Mouse (Mus musculus) retina, embryonic 14.5 days (tissue): Measurements from ENCODE around the gene Clec18a.
"Not testable (repeated sequence)": the region's sequence is repeated elsewhere in the genome, so short reads cannot be mapped to it uniquely, and the experiment has no call there.

Source experiments
- DNase-seq: peaks from one replicate; pipeline ENCODE4 v3.0.0-alpha.2; 2015; ENCODE audit warnings: low spot score

Gene Clec18a

GRCm38 (mm10) chr8:111092326-111092725, at the start of gene Clec18a:
Clec18a (minus strand) TSS chr8:111092426.
- DNase-seq = not testable (repeated sequence)

DNA sequence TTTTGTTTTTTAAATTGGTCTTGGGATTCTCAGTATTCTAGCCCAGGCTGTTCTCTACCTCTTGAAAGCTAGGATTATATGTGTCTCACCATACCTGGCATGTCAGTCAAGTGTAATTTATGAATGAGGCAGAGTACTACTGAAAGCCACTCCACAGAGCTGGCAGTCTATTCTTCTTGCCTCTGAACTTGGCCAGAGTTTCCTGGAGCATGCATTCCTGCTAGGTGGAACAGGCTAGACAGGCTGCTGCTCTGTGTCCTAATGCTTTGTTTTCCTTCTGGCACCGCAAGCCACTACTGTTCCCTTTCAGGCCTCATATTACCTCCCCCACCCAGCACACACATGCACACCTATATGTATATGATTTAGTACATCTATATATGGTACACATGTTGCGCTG, 38.5 kb upstream of the Clec18a start:
- DNase-seq = no peak

- DNase-seq = no peak
These were observed 27.3 kb upstream of the Clec18a start for GRCm38 (mm10) chr8:111119481-111119880.

GRCm38 (mm10) chr8:111114891-111115290, 22.7 kb upstream of the Clec18a start:
- DNase-seq = no peak

- DNase-seq = peak; percentile 8
These were observed 2.6 kb upstream of the Clec18a start for GRCm38 (mm10) chr8:111094719-111095302.

DNA sequence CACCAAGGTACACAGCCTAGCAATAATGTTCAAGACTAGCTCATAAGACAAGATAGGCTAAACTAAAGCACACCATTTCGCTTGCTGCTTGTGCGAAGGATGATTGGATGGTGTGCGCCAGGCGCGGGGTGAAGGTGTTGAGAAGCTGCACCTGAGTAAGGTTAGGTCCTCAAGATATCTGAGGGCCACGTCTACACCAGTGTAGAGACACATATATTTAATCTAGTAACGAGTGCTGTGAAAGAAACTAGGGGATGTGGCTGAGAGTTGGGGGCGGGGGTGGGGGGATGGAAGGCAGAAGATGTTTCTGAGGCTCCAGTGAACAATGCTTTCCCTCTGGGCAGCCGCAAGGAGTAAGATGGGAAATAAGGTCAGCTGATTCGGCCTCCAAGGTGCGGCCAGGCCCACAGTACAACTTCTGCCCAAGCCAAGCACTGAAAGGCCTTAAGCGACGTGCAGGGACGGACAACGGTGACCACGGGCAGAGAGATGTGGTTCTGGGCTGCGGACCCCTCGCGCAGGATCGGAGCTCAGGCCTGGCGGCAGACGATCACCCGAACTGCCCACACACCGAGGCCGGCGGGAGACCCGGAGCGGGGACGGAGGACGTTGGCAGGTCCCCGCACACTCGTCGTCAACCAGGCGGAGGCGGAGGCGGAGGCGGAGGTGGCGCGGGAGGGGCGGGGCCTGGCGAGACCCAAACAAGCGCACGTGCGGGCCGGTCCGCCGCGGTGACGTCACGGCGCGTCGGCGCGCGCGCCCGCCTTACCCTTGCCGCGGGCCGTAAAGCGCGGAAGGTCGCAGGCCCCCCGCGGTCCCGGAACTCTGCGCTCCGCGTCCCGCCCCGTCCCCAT, 1.9 kb upstream of the Clec18a start, which contains the start of gene Pdpr:
Pdpr (plus strand) TSS at position 766 of the 854 bp plus-strand sequence.
- peak; percentile 89 for DNase-seq

GRCm38 (mm10) chr8:111091706-111092105, 520 bp downstream of the Clec18a start:
- DNase-seq = no peak

DNA sequence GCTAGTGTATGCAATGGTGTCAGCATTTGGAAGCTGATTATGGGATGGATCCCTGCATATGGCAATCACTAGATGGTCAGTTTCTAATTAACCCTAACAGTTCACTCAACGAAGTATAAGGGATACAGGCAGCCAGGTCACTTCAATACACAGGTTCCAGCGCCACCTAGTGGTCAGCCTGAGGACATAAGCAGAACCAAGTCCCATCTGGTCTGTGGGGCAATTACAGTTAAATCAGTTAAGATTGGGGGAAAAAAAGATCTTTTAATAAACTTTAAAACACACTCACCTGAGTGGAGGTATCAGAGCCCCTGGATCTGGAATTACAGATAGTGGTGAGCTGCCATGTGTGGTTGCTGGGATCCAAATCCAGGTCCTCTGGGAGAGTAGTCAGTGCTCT, 2.1 kb downstream of the Clec18a start:
- DNase-seq = peak; percentile 94

- not testable (repeated sequence) for DNase-seq
These were observed 8.3 kb downstream of the Clec18a start for GRCm38 (mm10) chr8:111083936-111084335.

DNA sequence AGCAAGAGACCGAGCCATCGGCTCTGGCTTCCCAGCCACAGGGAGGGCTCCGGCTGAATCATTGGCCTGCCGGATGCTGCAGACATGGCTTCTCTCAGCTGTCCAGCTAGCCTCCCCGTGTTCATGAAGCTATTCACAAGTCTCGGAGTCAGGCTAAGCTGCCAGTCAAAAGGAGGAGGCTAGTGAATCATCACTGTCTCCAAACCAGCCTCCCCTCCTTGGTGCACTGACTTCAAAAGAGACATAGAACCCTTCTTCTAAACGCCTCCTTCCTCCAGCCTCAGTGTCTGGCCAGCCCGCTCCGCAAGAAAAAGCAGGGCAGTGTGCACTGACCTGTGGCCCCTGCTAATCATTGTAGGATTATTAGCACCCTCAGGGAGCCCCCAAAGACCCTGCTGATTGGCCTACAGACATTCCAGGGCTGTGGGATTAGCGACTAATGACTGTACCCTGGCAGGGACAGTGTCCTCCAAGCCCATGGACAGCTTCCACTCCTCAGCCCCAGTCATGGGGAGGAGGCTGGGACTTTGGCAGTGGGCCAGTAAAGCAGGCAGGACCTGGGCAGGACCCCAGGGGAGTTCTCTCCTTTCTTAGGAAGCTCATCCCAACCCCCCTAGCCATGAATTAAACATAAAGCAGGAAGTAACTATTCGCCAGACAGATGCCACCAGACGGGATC, 10.5 kb downstream of the Clec18a start:
- peak; percentile 62 for DNase-seq

DNA sequence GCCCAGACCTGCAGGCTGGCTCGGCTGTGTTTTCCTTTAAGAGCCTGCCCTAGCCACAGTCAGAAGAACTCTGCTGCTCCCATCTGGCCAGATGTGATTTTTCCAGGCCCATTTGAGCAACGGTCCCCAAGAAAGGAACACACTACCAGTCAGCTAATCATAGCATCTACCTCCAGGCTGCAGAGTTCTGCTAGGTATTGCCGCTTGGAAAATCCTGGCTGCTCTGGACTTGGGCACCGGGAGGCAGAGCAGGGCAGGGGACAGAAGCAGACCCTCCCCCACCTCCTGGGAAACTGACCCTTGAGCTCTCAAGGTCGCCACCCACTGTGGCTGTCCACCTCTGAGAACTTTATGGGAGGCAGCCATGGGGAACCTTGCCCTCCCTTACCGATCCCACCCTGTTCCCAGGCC, 12.4 kb downstream of the Clec18a start:
- peak; percentile 68 for DNase-seq

GRCm38 (mm10) chr8:111079461-111079860, 12.8 kb downstream of the Clec18a start:
- no peak for DNase-seq

DNA sequence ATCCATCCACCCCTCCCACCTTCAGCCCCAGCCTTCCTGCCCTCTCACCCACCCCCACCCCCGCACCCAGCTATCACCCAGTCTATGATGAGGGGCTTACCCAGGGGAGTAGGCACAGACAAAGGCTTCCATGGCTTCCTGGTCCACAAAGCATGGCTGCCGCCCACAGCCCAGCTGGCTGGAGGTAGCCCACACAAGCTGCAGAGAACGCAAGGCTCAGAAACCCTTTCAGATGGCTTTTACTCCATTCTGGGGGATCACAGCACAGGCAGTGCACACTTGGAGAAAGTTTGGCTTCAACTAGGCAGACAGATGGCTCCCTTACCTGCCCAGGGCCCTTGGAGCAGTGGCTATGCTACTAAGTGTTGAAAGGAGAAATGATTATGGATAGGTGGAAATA, 16.3 kb downstream of the Clec18a start:
- no peak for DNase-seq

DNA sequence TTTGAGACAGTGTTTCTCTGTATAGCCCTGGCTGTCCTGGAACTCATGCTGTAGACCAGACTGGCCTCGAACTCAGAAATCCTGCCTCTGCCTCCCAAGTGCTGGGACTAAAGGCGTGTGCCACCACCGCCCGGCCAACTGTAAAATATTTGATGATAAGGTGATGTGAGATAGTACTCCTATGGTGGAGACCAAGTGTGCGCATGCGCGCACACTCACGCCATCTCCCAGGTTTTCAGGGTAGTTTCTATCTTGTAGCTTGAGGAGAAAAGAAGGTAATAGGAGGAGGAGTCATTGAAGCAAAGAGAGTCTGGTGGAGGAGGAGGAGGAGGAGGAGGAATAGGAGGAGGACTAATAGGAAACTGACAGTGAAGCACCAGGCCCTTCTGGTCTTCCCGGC, 23.6 kb downstream of the Clec18a start:
- DNase-seq = not testable (repeated sequence)

DNA sequence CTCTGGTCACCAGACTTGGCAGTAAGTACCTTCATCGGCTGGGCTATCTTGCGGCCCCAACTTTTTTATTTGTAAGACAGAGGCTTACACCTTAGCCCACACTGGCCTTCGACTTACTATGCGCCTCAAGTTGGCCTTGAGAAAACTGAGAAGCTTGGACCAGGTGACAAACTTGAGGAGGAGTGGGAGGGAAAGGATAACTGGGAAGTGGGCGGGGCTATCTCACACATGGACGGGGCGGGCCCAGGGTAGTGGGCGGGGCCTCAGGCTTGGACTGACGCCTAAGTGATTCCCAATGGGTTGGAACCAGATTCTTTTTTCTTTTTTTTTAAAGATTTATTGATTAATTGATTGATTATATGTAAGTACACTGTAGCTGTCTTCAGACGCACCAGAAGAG, 24.8 kb downstream of the Clec18a start:
- DNase-seq = peak; percentile 21

DNA sequence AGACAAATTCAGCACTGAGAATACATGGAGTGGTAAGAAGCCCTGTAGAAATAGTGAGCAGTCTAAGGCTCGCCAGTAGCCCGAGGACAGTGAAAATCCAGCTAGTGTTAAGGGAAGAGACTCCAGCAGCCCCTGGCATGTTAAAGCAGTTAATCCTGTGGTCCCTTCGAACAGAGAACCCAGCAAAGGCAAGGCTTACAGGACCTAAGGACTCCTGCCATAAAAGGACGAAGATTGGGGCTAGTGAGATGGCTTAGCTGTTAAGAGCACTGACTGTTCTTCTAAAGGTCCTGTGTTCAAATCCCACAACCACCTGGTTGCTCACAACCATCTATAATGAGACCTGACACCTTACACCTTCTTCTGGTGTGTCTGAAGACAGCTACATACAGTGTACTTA, 25.9 kb downstream of the Clec18a start:
- DNase-seq = no peak

- DNase-seq = peak; percentile 25
These were observed 29.3 kb downstream of the Clec18a start for GRCm38 (mm10) chr8:111062893-111063292.

DNA sequence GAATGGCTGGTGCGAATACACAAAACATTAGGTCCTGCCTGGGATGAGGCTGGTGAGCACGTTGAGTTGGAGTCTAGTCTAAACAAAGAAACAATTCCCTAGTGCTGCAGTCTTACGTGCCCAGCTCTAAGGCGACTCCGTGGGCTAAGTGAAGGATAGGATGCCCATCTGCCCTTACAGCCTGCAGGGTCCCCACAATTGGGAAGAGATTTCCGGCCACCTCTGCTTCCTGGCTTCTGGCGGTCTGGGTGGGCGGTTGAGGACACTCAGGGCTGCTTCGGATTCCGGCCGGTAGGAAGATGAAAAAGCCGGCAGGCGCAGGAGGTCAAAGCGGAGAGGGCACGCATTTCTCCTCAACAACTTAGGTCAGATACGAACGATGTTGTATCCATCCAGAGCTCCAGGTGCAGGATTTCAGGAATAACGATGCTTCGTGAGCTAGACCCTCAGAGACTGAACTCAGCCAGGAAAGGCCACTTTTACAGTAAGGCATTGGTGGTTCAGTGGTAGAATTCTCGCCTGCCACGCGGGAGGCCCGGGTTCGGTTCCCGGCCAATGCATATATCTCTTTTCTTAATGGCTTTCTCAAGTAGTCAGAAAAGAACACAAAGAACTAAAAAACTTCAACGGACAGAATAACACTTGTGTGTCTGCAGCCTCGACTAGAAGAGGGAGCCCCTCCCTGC, 30.0 kb downstream of the Clec18a start:
- peak; percentile 98 for DNase-seq

DNA sequence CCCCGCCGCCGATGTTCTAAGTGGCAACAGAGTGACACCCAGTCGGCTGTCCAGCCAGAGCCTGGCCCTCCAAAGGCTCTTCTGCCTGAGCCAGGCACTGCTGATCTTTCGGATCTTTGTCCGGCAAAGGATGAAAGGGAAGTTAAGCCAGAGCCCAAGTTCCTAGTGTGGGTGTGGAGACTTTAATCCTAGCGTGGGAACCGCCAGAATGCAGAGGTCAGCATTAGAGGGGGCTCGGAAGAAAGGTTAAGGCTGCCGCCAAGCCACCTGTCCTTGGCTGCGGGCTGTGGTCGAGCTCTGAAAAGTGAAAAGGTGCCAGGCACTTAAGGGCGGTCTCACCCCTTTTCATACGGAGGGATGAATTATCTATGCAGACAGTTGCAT, 30.5 kb downstream of the Clec18a start:
- DNase-seq = no peak

- no peak for DNase-seq
These were observed 33.2 kb downstream of the Clec18a start for GRCm38 (mm10) chr8:111058946-111059572.

DNA sequence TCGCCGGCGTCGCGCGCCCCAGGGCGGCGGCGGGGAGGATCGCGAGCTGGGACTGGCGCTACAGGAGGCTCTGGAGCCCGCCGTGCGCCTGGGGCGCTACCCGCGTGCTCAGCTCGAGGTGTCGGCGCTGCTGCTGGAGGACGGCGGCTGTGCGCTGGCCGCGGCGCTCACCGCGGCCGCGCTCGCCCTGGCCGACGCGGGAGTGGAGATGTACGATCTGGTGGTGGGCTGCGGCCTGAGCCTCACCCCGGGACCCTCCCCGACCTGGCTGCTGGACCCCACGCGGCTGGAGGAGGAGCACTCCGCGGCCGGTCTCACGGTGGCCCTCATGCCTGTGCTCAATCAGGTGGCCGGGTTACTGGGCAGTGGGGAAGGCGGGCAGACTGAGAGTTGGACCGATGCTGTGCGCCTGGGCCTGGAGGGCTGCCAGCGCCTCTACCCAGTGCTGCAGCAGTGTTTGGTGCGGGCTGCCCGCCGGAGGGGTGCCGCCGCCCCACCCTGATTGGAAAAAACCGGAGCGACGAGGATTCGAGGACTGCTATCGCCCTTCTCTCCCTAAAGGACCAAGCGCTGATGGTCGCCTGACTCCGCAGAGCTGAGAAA, 35.4 kb downstream of the Clec18a start:
- peak; percentile 45 for DNase-seq
